Mouse (Mus musculus) C2C12 (cell line): Measurements from ENCODE around the gene Nfasc. TPM values are rescaled to one million over a fixed set of nuclear protein-coding genes. Genes with fewer than 3 reads are reported as not detected.

Experiments
- H3K27me3 ChIP-seq: one replicate; pipeline ENCODE4 v1.6.1; 2011; ENCODE audit not compliant: control insufficient read depth, insufficient read depth, insufficient read length
- H3K36me3 ChIP-seq: one replicate; pipeline ENCODE4 v1.6.1; 2011; ENCODE audit not compliant: control insufficient read depth, insufficient read depth
- H3K4me3 ChIP-seq: one replicate; pipeline ENCODE4 v1.5.1; 2011; ENCODE audit warnings: mild to moderate bottlenecking, control low read depth; ENCODE audit not compliant: poor library complexity, insufficient read depth, severe bottlenecking
- H3K79me2 ChIP-seq: one replicate; pipeline ENCODE4 v1.6.1; 2011; ENCODE audit not compliant: control insufficient read depth, insufficient read depth
- H3K79me3 ChIP-seq: one replicate; pipeline ENCODE4 v1.6.1; 2011; ENCODE audit warnings: low read depth, control low read depth
- H3ac ChIP-seq: one replicate; pipeline ENCODE3; 2011; ENCODE audit warnings: low read depth; ENCODE audit not compliant: control insufficient read depth, insufficient read length
- CEBPB ChIP-seq: IDR thresholded peaks from one replicate; pipeline ENCODE4 v1.6.1; 2011; ENCODE audit warnings: low read depth, mild to moderate bottlenecking, control low read depth, moderate library complexity
- CTCF ChIP-seq: IDR thresholded peaks from one replicate; pipeline ENCODE4 v1.5.1; 2011; ENCODE audit not compliant: control insufficient read depth, insufficient read depth, insufficient read length
- FOSL1 ChIP-seq: IDR thresholded peaks from one replicate; pipeline ENCODE4 v1.8.0; 2011; ENCODE audit warnings: mild to moderate bottlenecking, low read length; ENCODE audit not compliant: poor library complexity, insufficient read depth, severe bottlenecking
- MAX ChIP-seq: IDR thresholded peaks from one replicate; pipeline ENCODE4 v1.6.1; 2011; ENCODE audit warnings: mild to moderate bottlenecking, control low read depth
- MYOD1 ChIP-seq: IDR thresholded peaks from one replicate; pipeline ENCODE4 v1.6.1; 2011; ENCODE audit warnings: low read depth; ENCODE audit not compliant: control insufficient read depth, insufficient read length
- MYOG ChIP-seq: IDR thresholded peaks from one replicate; pipeline ENCODE4 v1.6.1; 2011; ENCODE audit not compliant: control insufficient read depth, insufficient read length; ENCODE audit errors: extremely low read depth
- USF1 ChIP-seq: IDR thresholded peaks from one replicate; pipeline ENCODE4 v1.6.1; 2011; ENCODE audit warnings: low read depth, mild to moderate bottlenecking, control low read depth, moderate library complexity
- polyA plus RNA-seq: library from polyadenylated mRNA; unstranded; fragments of >200 nt; fragmentation: generic; extraction: Trizol; gene quantifications from one replicate; pipeline ENCODE4 v1.2.1, GENCODE M21; 2012; ENCODE audit warnings: missing spikeins

Nfasc gene
- polyA plus RNA-seq, 1 experiment: not detected

GRCm38 (mm10) chr1:132582998-132583604, 158.5 kb downstream of the Nfasc start:
- TF ChIP-seq FOSL1 (no peak), MYOG (no peak), MAX (no peak), CEBPB (no peak), USF1 (no peak), MYOD1 (no peak), CTCF (no peak)
- no peaks in the 10 kb centered on the region for H3K79me2 ChIP-seq
- no peak overlapping the region for H3K4me3 ChIP-seq
- peaks cover 84% of the 10 kb centered on the region for H3K27me3 ChIP-seq
- H3ac ChIP-seq: no peak overlapping the region
- H3K36me3 ChIP-seq: no peaks in the 10 kb centered on the region
- H3K79me3 ChIP-seq: no peaks in the 10 kb centered on the region

GRCm38 (mm10) chr1:132581845-132582839, 159.5 kb downstream of the Nfasc start:
- no peak overlapping the region for H3ac ChIP-seq
- H3K27me3 ChIP-seq: peaks cover 88% of the 10 kb centered on the region
- TF ChIP-seq MAX (no peak), MYOG (no peak), USF1 (no peak), CTCF (no peak), CEBPB (no peak), FOSL1 (no peak), MYOD1 (no peak)
- H3K4me3 ChIP-seq: no peak overlapping the region
- H3K36me3 ChIP-seq: no peaks in the 10 kb centered on the region
- H3K79me2 ChIP-seq: no peaks in the 10 kb centered on the region
- H3K79me3 ChIP-seq: no peaks in the 10 kb centered on the region

DNA sequence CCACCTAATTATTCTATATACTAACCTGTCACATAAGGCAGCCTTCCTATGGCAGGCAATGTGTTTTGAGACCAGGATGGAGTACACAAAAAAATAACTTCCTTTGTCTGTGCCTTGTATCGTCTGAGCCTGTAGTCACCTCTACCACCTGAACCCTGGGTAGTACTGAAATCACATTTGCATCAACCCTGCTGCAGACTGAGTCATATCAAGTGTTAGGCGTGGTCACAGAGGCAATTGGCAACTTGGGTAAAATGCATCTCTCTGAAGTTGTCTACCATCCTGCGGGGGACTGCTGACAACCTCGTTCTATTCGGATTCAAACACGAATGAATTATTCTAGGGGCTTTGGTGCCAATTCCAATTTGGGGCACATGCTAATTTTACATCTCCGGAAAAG, 161.5 kb downstream of the Nfasc start:
- H3K36me3 ChIP-seq: no peaks in the 10 kb centered on the region
- peaks cover 92% of the 10 kb centered on the region for H3K27me3 ChIP-seq
- no peak overlapping the region for H3ac ChIP-seq
- H3K79me3 ChIP-seq: no peaks in the 10 kb centered on the region
- no peaks in the 10 kb centered on the region for H3K79me2 ChIP-seq
- no peak for TF ChIP-seq CTCF
- no peak for TF ChIP-seq FOSL1
- TF ChIP-seq MYOG: no peak
- no peak for TF ChIP-seq USF1
- no peak for TF ChIP-seq MYOD1
- TF ChIP-seq MAX: no peak
- TF ChIP-seq CEBPB: no peak
- H3K4me3 ChIP-seq: no peak overlapping the region

GRCm38 (mm10) chr1:132576845-132577244, 164.8 kb downstream of the Nfasc start:
- H3K79me2 ChIP-seq: no peaks in the 10 kb centered on the region
- no peak for TF ChIP-seq MYOG
- TF ChIP-seq MAX: no peak
- TF ChIP-seq CTCF: no peak
- no peak for TF ChIP-seq USF1
- TF ChIP-seq CEBPB: no peak
- no peak for TF ChIP-seq FOSL1
- no peak for TF ChIP-seq MYOD1
- H3K4me3 ChIP-seq: no peak overlapping the region
- peaks cover 86% of the 10 kb centered on the region for H3K27me3 ChIP-seq
- H3ac ChIP-seq: no peak overlapping the region
- H3K79me3 ChIP-seq: no peaks in the 10 kb centered on the region
- H3K36me3 ChIP-seq: no peaks in the 10 kb centered on the region

- Histone ChIP-seq H3K27me3 (peaks cover 90% of the 10 kb centered on the region), H3K36me3 (no peaks in the 10 kb centered on the region), H3K4me3 (no peak overlapping the region), H3K79me2 (no peaks in the 10 kb centered on the region), H3K79me3 (no peaks in the 10 kb centered on the region), H3ac (no peak overlapping the region)
- TF ChIP-seq MYOD1 (no peak), MAX (no peak), MYOG (no peak), USF1 (no peak), CEBPB (no peak), CTCF (no peak), FOSL1 (no peak)
These were observed 168.7 kb downstream of the Nfasc start for GRCm38 (mm10) chr1:132572851-132573250.
